Mouse (Mus musculus): Measurements from ENCODE around the gene Kdm6b.
A peak's percentile ranks its signal among the peaks of the same experiment; 100 is the strongest.

Kdm6b gene

GRCm38 (mm10) chr11:69413221-69414181 lies at the start of gene Kdm6b:
Kdm6b (minus strand) TSS chr11:69413675.
- peak; percentile 78 for DNase-seq (ENCODE audit: low spot score)

DNA sequence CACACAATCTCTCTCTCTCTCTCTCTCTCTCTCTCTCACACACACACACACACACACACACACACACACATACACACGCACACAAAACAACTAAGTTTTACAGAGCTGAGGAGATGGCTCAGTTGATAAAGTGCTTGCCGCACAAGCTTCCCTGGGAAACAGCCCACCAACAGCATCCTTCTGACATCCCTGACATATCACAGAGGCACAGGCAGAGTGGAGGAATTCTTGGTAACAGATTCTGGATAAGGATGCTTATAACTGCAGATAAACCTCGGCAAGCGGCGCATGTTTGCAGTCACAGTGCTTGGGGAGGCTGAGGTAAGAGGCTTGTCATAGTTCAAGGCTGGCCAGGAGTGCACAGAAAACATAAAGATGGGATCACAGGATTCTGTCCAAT lies 48.1 kb upstream of the Kdm6b start:
- peak; percentile 10 for DNase-seq (ENCODE audit: low spot score)

DNA sequence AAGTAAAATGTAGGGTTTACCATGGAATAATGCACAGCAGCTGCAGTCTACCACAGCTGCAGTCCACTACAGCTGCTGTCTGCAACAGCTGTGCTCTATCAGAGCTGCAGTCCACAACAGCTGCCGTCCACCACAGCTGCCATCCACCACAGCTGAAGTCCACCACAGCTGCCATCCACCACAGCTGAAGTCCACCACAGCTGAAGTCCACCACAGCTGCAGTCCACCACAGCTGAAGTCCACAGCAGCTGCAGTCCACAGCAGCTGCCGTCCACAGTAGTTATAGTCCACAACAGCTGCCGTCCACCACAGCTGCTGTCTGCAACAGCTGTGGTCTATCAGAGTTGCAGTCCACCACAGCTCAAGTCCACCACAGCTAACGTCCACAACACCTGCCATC lies 46.4 kb upstream of the Kdm6b start:
- DNase-seq (ENCODE audit: low spot score): no peak

DNA sequence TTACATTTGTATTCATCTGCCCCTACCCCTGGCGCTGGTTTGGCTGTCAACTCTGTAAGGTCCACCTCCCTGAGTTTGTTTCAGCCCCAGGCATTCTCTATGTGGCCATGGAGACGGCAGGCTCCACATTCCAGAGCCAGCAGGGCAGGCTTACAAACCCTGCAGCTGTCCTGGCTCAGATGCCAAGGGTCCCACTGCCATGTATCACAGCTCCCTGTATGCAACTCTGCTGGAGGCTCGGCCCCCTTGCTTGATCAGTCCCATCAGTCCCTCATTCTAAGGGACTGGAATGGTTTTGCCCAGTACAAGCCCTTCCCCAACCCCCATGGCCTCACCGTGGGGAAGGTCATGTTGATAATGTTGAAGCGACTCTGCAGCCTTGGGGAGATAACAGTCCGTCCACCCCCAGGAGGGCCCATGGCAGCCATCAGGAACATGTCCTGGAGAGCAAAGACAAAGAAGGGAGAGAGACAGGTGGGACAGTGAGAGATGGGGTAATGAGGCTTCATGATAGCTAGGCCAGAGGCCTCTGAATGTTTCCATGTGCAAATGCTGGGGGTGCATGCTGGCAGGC lies 43.6 kb upstream of the Kdm6b start:
- DNase-seq (ENCODE audit: low spot score): peak; percentile 55

DNA sequence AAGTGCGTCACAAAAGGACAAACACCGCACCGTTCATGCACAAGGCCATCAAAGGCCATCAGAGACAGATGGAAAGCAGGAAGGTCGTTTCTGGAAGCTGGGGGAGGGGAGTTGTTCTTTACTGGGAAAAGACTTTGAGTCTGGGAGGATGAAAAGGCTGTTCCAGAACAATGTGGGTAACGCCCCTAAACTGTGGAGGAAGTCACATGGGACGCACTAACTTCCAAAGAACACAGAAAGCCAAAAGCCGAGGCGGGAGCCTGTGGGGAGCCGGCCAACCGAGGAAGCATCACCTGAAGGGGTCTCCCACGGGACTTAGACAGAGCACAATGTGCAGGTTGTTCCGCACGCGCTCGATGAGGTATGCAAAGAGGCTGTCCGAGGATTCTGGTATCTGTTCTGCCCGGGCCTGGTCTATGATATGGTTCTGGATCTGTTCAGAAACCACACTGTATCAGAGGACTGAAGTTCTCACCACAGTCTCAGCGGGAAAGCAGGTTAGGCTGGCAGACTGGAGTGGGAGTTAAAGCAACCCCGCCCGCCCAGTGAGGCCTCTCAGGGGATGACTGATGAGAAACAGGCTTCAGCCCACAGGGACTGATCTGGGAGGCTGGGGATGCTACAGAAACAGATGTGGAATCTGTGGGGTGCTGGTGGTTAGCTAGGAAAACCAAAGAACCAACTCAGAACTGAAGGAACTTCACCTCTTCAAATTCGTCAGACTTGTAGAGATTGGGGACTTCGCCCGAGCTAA lies 38.8 kb upstream of the Kdm6b start:
- peak; percentile 52 for DNase-seq (ENCODE audit: low spot score)

GRCm38 (mm10) chr11:69447299-69447698 lies 33.8 kb upstream of the Kdm6b start:
- DNase-seq (ENCODE audit: low spot score): no peak

DNA sequence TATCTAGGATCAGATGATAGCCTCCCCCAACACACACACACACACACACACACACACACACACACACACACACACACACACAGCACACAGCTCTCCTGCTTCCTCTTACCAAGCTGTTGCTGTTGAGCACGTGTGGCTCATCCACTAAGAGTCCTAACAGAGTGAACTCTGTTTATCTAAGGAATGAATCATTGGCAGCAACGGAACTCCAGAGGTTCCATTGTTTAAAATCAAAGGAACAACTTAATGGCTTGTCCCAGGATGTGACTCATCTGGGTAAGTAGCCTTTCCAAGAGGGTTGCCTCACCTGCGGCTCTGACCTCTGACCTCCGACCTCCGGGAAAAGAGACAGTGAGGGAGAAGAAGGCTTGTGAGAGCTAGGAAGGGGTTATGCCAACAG lies 29.9 kb upstream of the Kdm6b start:
- no peak for DNase-seq (ENCODE audit: low spot score)

DNA sequence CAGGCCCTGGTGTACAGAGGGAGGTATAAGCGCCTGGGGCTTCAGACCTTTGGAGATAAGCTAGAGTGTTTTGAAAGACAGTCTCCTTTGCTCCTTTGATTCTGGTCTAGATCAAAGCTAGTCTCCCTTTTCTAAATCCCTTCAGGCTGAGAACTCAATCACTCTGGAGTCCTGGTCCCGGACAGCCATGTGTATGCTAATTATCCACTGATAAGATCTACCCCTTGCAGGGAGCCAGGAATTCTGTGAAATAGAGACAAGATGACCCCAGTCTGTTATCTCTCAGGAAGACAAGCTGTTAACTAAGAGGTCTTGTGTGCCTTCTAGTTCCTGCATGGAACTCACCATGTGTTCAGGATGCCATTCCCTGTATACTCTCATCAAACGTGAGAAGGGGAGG lies 23.8 kb upstream of the Kdm6b start:
- no peak for DNase-seq (ENCODE audit: low spot score)

- DNase-seq (ENCODE audit: low spot score): no peak
Measured at GRCm38 (mm10) chr11:69433189-69433588, 19.7 kb upstream of the Kdm6b start.

GRCm38 (mm10) chr11:69432640-69432982 lies 19.1 kb upstream of the Kdm6b start:
- no peak for DNase-seq (ENCODE audit: low spot score)

DNA sequence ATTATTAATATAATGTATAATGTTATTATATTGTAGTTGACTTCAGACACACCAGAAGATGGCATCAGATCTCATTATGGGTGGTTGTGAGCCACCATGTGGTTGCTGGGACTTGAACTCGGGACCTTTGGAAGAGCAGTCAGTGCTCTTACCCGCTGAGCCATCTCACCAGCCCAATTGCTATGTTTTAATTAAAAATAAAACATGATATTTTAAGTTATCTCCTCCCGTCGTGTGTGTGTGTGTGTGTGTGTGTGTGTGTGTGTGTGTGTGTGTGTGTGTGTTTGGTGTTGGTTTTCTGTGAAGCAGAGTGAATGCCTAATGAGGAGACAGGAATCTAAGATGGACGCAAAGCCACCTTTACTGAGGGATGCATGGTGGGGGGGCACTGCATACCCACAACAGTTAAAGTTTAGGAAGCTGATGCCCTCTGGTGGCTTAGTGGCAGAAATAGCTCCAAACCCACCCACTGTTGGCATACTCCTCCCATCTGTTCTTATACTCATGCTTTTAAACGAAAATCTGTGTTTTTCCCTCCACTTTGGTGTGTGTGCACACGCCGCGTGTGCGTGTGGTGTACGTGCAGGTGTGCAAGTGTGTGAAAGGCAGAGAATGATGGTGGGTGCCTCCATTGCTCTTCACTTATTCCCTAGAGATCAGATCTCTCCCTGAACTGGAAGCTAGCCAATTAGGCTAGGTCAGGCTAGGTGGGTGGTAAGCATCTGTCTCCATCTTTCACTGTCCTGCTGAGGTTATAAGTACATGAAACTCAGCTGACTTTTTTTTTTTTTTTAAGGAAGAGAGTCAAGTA lies 18.6 kb upstream of the Kdm6b start:
- peak; percentile 93 for DNase-seq (ENCODE audit: low spot score)

GRCm38 (mm10) chr11:69430631-69431030 lies 17.2 kb upstream of the Kdm6b start:
- no peak for DNase-seq (ENCODE audit: low spot score)

GRCm38 (mm10) chr11:69429313-69429712 lies 15.8 kb upstream of the Kdm6b start:
- DNase-seq (ENCODE audit: low spot score): no peak

GRCm38 (mm10) chr11:69428751-69429150 lies 15.3 kb upstream of the Kdm6b start:
- peak; percentile 57 for DNase-seq (ENCODE audit: low spot score)

DNA sequence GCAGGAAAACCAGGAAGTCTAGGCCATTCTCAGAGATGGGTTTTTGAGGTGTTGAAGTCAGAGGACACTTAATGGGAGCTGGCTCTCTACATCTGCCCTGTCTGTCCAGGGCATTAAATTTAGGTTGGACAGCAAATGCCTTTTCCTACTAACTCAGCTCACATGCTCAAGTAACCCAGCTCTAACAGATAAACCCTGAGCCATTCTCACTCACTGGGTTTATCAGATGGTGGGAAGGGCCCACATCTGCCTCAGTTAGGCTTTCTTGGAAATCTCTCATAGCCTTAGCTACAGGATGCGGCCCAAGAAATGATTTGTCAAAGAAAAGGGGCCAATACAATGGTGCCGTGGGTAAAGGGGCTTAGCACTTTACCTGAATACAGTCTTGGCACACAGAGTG lies 12.8 kb upstream of the Kdm6b start:
- no peak for DNase-seq (ENCODE audit: low spot score)

DNA sequence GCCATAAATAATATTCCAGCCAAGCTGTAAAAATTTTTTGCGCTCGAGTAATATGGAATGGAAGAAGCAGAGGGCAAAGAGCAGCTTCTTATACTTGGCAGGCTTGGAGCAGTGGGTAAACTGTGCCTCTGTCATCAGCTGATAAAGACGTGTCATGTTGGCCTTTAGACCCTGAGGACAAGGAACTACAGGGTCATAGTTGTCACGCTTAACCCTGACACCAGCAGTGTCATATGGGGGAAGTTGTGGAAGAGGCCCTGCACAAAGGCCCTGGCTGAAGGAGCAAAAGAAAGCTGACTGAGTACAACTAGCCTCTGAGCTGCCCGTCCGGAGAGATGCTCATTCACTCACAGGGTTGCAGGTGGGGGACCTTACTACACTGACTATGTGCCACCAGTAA lies 10.4 kb upstream of the Kdm6b start:
- DNase-seq (ENCODE audit: low spot score): no peak

DNA sequence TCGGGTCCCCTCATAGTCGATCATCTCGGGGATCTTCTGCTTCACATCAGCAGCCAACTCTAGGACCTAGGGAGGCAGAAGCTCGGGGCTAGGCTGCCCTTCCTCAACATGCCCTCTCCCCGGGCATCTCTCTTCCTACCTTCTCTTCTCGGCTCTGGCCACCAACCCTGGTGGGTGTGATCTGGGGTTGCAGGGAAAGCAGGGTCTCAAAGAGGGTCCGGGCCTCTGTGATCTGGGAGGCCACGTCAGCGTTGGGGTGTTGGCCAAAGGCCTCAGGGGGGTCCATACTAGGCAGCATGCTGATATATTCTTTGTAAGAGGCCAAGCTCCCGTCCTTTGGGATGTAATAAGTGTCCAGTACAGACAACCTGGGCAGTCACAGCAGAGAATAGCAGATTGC lies 9.4 kb upstream of the Kdm6b start:
- DNase-seq (ENCODE audit: low spot score): no peak

GRCm38 (mm10) chr11:69421131-69421977 lies 7.9 kb upstream of the Kdm6b start:
- peak; percentile 32 for DNase-seq (ENCODE audit: low spot score)

DNA sequence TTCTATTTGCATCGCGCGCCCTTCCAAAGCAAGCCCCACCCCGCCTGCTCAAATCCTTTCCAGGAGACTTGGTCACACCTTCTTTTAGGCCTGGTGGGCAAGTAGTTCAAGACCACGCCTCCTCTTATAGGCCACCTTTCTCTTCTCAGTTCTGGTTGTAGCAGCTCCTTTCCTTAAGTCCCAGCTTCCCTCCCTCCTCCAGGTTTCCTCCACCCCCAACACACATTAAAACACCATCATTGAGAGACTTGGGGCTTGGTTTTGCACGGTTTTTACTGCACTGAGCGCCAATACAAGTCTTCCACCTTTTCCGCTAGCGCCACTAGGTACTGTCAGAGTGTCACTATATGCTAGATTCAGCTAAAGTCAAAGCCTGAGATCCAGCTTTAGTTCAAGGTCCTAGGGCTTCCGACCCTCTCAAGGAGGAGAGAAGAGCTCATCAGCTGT lies 7.1 kb upstream of the Kdm6b start:
- no peak for DNase-seq (ENCODE audit: low spot score)

GRCm38 (mm10) chr11:69419813-69420553 lies 6.5 kb upstream of the Kdm6b start:
- peak; percentile 72 for DNase-seq (ENCODE audit: low spot score)
